Mouse (Mus musculus): Measurements from ENCODE around the gene Rai1. TPM values are rescaled to one million over a fixed set of nuclear protein-coding genes. Genes with fewer than 3 reads are reported as not detected.

Gene Rai1
- polyA plus RNA-seq, 1 experiment = 123 TPM

DNA sequence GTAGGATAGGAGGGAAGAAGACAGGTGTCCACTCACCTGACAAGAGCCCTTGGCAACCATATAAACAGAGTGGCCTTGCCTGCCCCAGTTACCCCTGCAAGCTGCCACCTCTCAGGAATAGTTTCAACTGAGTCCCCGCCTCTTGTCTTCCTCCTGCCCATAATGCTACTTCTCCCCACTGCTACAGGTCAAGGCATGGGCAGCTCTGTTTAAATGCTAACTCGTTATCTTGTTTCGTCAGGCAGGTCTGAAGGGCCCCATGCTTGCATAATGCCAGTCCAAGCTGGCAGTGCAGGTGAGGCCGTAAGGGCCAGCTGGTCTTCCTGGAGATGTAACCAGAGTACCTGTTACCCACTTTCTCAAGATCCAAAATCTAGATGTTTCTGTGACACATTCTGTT is 41.4 kb downstream of the Rai1 start:
- Histone ChIP-seq H3K27ac (ENCODE audit: insufficient read depth, low read depth, low read length) (no peak overlapping the region), H3K4me1 (ENCODE audit: control insufficient read depth, insufficient read depth, low read length) (peaks cover 38% of the 10 kb centered on the region), H3K4me3 (ENCODE audit: insufficient read depth, low read depth, low read length) (no peak overlapping the region)
- TF ChIP-seq CTCF (IDR thresholded peaks at IDR 0.05; ENCODE audit: insufficient read depth, low read depth, low read length) = no peak
- no peak for TF ChIP-seq POLR2A (IDR thresholded peaks at IDR 0.05; ENCODE audit: insufficient read depth, low read depth, low read length)
- 94% methylated on average over 4 of the region's 4 CpGs for WGBS

DNA sequence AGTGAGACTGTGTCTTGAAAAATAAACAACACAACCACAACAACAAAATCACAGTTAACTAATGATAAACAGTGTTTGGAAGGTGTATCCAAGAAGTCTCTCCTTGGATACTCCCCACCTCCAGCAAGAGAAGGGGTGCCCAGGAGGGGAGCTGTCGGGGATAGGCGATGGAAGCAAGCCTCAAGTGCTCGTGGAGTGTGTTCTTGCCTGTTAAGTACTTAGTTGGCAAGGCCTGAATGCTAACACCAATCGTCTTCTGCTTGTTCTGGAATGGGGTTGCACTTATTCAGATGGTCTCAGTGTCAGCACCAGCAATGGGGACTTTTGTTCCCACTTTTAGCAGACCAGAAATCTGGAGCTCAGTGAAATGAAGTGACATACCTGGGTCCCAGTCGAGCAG is 43.8 kb downstream of the Rai1 start:
- WGBS = 41% methylated on average over 5 of the region's 5 CpGs
- Histone ChIP-seq H3K4me3 (ENCODE audit: insufficient read depth, low read depth, low read length) (no peak overlapping the region), H3K27ac (ENCODE audit: insufficient read depth, low read depth, low read length) (no peak overlapping the region), H3K4me1 (ENCODE audit: control insufficient read depth, insufficient read depth, low read length) (peaks cover 24% of the 10 kb centered on the region)
- no peak for TF ChIP-seq POLR2A (IDR thresholded peaks at IDR 0.05; ENCODE audit: insufficient read depth, low read depth, low read length)
- no peak for TF ChIP-seq CTCF (IDR thresholded peaks at IDR 0.05; ENCODE audit: insufficient read depth, low read depth, low read length)

DNA sequence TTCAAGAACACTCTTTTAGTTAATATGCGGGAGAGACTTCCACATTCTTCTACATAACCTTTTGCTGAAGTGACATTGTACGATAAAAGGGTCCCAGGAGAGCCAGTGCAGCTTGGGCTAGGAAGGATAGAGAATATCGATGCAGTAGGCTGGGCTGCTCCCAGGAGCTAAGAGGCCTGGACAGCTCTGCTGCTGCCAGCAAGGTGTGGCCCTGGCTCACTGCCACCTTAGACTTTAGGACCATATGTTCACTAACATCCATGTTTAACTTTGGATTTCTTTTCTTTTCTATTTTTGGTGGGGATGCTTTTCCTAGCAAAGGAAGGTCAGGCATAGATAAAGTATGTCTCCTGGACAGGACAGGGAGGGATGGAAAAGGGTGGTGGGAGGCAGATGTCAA is 44.3 kb downstream of the Rai1 start:
- H3K4me1 ChIP-seq (ENCODE audit: control insufficient read depth, insufficient read depth, low read length) = peaks cover 26% of the 10 kb centered on the region
- 63% methylated on average over 3 of the region's 3 CpGs for WGBS
- no peak for TF ChIP-seq CTCF (IDR thresholded peaks at IDR 0.05; ENCODE audit: insufficient read depth, low read depth, low read length)
- TF ChIP-seq POLR2A (IDR thresholded peaks at IDR 0.05; ENCODE audit: insufficient read depth, low read depth, low read length) = no peak
- H3K4me3 ChIP-seq (ENCODE audit: insufficient read depth, low read depth, low read length) = no peak overlapping the region
- H3K27ac ChIP-seq (ENCODE audit: insufficient read depth, low read depth, low read length) = no peak overlapping the region

DNA sequence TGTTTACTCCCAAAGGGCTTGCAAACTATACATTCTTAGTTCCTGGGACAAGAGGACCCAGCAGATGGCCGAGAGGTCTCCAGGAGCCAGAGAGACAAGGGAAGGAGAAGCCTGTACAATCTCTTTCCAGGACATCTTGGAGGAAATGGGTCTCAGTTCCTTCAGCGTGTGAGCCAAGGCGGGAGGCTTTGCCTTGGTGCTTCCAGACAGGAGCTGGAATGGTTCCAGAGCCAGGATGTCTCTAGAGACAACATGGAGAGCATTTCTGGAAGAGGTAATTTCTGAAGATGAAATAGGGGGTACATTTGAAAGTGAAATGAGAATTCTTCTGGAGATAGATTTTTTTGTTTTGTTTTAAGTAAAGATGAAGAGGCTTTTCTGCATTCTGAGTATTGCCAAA is 45.9 kb downstream of the Rai1 start:
- H3K4me1 ChIP-seq (ENCODE audit: control insufficient read depth, insufficient read depth, low read length) = peaks cover 31% of the 10 kb centered on the region
- TF ChIP-seq CTCF (IDR thresholded peaks at IDR 0.05; ENCODE audit: insufficient read depth, low read depth, low read length) = no peak
- no peak for TF ChIP-seq POLR2A (IDR thresholded peaks at IDR 0.05; ENCODE audit: insufficient read depth, low read depth, low read length)

DNA sequence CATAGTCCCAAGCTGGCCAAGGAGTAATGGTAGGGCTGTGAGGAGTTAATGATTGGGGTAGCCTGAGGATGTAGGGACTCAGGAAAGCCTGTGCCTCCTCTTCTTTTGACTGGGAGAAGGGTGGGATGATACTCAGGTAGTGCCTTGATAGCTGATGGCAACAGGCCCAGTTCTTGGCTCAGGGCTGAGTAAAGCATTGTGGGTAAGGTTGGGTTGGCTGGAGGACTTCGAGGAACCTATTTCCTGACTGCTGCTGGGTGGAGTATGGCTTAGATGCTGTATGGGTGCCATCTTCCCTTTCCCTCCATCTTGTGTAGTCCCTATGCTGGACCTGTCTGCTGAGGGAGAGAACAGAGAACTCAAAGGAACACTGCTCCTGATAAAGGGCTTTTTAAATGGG is 47.5 kb downstream of the Rai1 start:
- TF ChIP-seq CTCF (IDR thresholded peaks at IDR 0.05; ENCODE audit: insufficient read depth, low read depth, low read length) (no peak), POLR2A (IDR thresholded peaks at IDR 0.05; ENCODE audit: insufficient read depth, low read depth, low read length) (no peak)
- Histone ChIP-seq H3K4me1 (ENCODE audit: control insufficient read depth, insufficient read depth, low read length) (peaks cover 33% of the 10 kb centered on the region), H3K27ac (ENCODE audit: insufficient read depth, low read depth, low read length) (no peak overlapping the region), H3K4me3 (ENCODE audit: insufficient read depth, low read depth, low read length) (no peak overlapping the region)
- 33% methylated on average over 1 of the region's 1 CpGs for WGBS

More for the DNA sequence above, 45.9 kb downstream of the Rai1 start:
- WGBS = 61% methylated on average over 3 of the region's 3 CpGs
- no peak overlapping the region for H3K27ac ChIP-seq (ENCODE audit: insufficient read depth, low read depth, low read length)
- H3K4me3 ChIP-seq (ENCODE audit: insufficient read depth, low read depth, low read length) = no peak overlapping the region

DNA sequence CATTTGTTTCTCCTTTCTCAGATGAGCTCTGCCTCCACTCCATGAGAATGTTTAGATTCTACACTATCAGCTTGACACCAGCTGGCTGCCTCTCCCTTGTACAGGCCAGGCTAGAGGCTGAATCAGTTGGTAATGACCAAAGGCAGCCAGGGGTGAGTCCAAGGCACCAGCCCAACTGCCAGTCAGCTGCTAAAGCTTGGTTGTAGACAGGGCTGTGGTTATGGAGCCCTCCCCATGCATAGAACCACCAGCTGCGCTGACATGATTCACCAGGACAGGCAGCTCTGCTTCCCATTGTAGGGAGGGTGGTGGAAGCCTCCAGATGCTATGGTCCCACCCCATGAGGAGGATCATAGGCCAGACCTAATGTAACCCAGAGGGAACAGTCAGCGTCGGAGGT is 49.1 kb downstream of the Rai1 start:
- peak overlapping the region; percentile 36; the same call in 1 of the 2 replicates for H3K27ac ChIP-seq (ENCODE audit: insufficient read depth, low read depth, low read length)
- 38% methylated on average over 3 of the region's 3 CpGs for WGBS
- TF ChIP-seq CTCF (IDR thresholded peaks at IDR 0.05; ENCODE audit: insufficient read depth, low read depth, low read length) (no peak), POLR2A (IDR thresholded peaks at IDR 0.05; ENCODE audit: insufficient read depth, low read depth, low read length) (no peak)

DNA sequence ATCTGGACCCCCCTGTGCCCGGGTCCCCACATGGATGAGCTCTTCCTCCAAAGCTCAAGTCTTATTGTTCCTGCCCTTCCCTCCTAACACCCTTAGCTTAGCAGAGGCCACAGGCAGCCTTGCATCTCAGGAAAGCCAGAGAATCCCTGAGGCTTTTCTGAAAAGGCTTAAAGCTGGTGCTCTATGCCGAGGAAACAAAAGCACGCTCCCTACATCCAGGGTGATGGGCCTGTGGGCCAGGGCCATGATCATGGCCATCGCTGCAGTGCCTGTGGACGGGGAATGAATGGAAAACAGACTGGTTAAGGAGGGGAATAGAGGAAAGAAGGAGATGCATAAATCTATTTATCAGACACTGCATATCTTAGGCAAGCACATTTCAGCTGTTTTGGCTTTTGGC is 50.9 kb downstream of the Rai1 start:
- H3K4me1 ChIP-seq (ENCODE audit: control insufficient read depth, insufficient read depth, low read length) = peaks cover 37% of the 10 kb centered on the region
- TF ChIP-seq POLR2A (IDR thresholded peaks at IDR 0.05; ENCODE audit: insufficient read depth, low read depth, low read length) = no peak
- TF ChIP-seq CTCF (IDR thresholded peaks at IDR 0.05; ENCODE audit: insufficient read depth, low read depth, low read length) = no peak
- no peak overlapping the region for H3K4me3 ChIP-seq (ENCODE audit: insufficient read depth, low read depth, low read length)
- no peak overlapping the region for H3K27ac ChIP-seq (ENCODE audit: insufficient read depth, low read depth, low read length)
- 53% methylated on average over 5 of the region's 5 CpGs for whole genome bisulfite sequencing

More for the DNA sequence above, 49.1 kb downstream of the Rai1 start:
- Histone ChIP-seq H3K4me1 (ENCODE audit: control insufficient read depth, insufficient read depth, low read length) (peaks cover 32% of the 10 kb centered on the region), H3K4me3 (ENCODE audit: insufficient read depth, low read depth, low read length) (no peak overlapping the region)

DNA sequence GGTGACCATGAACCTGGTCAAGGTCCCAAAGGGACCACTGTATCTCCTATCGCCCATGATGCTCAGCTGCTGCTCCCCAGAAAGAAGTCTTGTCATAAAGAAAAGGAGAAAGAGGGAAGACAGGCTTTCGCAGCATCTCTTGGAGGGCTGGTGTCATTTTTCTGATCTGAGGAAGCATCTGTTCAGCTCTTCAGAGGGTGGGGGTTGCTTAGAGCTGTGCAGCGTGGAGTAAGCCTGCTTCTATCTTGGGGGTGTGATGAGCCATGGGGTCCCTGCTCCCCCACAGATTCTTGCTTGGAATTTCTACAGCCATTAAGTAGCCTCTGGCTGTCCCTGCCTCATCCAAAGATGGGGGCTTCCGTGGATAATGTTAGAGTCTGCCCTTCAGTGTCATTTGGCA is 53.5 kb downstream of the Rai1 start:
- Histone ChIP-seq H3K27ac (ENCODE audit: insufficient read depth, low read depth, low read length) (no peak overlapping the region), H3K4me3 (ENCODE audit: insufficient read depth, low read depth, low read length) (no peak overlapping the region), H3K4me1 (ENCODE audit: control insufficient read depth, insufficient read depth, low read length) (peaks cover 49% of the 10 kb centered on the region)
- no peak for TF ChIP-seq POLR2A (IDR thresholded peaks at IDR 0.05; ENCODE audit: insufficient read depth, low read depth, low read length)
- TF ChIP-seq CTCF (IDR thresholded peaks at IDR 0.05; ENCODE audit: insufficient read depth, low read depth, low read length) = no peak
- WGBS = 73% methylated on average over 4 of the region's 4 CpGs

DNA sequence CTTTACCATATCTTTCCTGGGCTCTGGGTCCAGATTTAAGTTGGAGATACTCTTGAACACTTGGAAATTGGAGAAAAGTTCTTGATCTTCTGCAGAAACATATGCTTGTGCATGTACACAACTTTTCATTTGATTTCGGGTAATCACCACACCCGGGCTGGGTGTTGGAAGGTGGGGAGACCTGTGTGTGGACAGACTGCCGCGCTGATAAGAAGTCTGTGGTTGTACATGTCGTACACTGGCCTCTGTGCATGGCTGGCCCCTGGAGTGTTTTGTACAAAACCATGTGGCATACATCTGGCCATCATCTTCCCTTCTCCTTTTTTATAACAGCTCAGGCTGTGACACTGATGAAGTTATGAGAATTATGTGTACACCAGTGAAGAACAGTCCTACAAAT is 55.1 kb downstream of the Rai1 start:
- Histone ChIP-seq H3K27ac (ENCODE audit: insufficient read depth, low read depth, low read length) (no peak overlapping the region), H3K4me3 (ENCODE audit: insufficient read depth, low read depth, low read length) (no peak overlapping the region), H3K4me1 (ENCODE audit: control insufficient read depth, insufficient read depth, low read length) (peaks cover 43% of the 10 kb centered on the region)
- TF ChIP-seq POLR2A (IDR thresholded peaks at IDR 0.05; ENCODE audit: insufficient read depth, low read depth, low read length) = no peak
- no peak for TF ChIP-seq CTCF (IDR thresholded peaks at IDR 0.05; ENCODE audit: insufficient read depth, low read depth, low read length)
- 94% methylated on average over 5 of the region's 5 CpGs for WGBS
